Mouse (Mus musculus) left cerebral cortex, postnatal 14 days (tissue): ENCODE measurements around the gene Zp3. TPM values are rescaled to one million over a fixed set of nuclear protein-coding genes. Genes with fewer than 3 reads are reported as not detected.

Experiments
- DNase-seq, 2 experiments: peaks; one replicate each; pipeline ENCODE4 v3.0.0; 2021 to 2022; ENCODE audit warnings: low spot score in 2 of 2, mixed read lengths in 1 of 2
- intact Hi-C: fragments of 180-260 bp; cut with DNase I; formaldehyde crosslinking; loops from one replicate; pipeline ENCODE4 v1.15.1; 2025
- total RNA-seq, 2 experiments: library from RNA; stranded (reverse); gene quantifications; 2 replicates each; pipeline ENCODE4 v1.2.3; 2021

Zp3 gene
- total RNA-seq, 2 experiments from 2014 or later, result not detected

DNA sequence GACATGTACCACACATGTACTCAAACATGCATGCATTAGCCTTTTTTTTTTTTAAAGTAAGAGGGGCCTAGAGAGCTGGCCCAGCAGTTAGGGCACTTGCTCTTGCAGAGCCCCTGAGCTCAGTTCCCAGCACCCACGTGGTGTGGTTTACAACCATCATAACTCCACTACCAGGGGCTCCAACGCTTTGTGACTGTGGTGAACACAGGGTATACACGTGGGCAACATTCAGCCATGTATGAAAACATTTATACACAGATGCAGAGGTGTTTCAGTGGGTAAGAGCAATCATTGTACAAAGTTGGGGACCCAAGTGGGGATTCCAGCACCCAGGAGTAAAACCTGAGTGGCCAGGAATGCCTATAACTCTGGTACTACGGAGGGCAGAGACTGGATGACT lies 21.5 kb upstream of the Zp3 start:
- intact Hi-C loops, result no loop called here
- DNase-seq, result no peak

GRCm38 (mm10) chr5:135959911-135960310 lies 20.0 kb upstream of the Zp3 start:
- intact Hi-C loops, result loop anchor here (5.0 kb wide), 1 partner anchor 58 kb away; no protein-coding TSS in a partner anchor
- no peak for DNase-seq

DNA sequence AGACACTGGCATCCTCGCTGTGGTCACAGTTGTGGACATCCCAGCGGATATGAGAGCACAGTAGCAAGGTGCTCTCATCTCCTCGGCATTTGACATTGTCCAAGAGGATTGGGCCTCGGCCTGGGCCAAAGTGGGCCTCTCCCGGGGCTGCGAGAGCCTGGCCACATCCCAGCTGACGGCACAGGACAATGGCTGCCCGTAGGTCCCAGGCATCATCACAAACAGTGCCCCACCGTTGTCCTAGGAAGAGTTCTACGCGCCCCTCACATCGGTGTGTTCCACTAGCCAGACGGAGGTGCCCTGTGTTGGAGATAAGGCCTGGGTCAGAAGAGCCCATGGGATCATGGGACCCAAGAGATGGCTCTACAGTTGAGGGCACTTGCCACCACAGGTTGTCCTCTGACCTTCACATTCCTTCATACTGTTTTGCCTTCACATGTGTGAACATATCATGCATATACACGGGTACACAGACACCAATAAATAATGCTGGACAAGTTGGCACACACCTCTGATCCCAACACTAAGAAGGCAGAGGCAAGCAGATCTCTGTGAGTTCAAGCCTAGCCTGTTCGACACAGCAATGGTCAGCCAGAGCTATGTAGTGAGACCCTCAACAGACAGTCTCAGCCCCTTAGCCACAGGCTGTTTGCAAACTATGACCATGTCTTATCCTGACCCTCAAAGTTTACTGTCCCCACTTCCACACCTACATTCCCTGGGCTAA lies 18.8 kb upstream of the Zp3 start:
- intact Hi-C loops, result loop anchor here (5.0 kb wide), 1 partner anchor 59 kb away; no protein-coding TSS in a partner anchor
- no peak for DNase-seq

- DNase-seq, result no peak
Observed at GRCm38 (mm10) chr5:135962125-135962491, 17.8 kb upstream of the Zp3 start.

DNA sequence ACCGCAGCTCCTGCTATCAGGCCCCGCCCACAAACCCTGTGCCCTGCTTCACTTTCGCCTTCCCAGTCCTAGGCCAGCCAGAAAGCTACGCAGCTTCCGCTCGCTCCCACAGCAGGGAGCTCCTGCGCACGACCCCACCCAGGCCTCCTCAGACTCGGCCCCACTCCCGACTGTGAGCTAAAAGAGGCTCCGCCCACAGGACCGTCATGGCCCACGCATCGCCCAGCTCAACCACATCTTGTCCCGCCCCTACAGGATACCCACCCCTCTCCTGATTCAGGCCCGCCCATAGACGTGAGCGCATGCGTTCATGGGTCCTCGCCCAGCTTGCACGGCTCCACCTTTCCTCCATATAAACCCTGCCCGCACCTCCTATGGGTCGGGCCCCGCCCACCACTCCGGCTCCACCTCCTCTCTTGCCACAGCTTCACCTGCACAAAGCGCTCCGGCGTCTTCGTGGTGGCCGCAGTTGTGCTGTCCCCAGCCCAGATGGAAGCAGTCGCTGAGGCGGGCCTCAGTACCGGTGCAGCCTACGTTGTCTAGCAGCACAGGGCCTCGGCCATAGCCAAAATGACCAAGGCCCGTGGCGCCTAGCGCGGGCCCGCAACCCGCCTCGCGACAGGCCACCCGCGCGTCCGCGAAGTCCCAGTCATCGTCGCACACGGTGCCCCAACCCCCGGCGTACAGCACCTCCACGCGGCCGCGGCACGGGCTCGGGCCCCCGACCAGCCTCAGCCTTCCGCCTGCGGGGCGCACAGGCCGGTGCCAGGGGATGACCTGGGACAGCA lies 17.2 kb upstream of the Zp3 start:
- peak; percentile 96 to 98 for DNase-seq
- intact Hi-C loops, result loop anchor here (2.0 to 5.0 kb wide), 2 partner anchors 30 to 60 kb away; no protein-coding TSS in a partner anchor

More at GRCm38 (mm10) chr5:135962125-135962491, 17.8 kb upstream of the Zp3 start:
- intact Hi-C loops, result loop anchor here (2.0 to 5.0 kb wide), 2 partner anchors 29 to 60 kb away; no protein-coding TSS in a partner anchor

DNA sequence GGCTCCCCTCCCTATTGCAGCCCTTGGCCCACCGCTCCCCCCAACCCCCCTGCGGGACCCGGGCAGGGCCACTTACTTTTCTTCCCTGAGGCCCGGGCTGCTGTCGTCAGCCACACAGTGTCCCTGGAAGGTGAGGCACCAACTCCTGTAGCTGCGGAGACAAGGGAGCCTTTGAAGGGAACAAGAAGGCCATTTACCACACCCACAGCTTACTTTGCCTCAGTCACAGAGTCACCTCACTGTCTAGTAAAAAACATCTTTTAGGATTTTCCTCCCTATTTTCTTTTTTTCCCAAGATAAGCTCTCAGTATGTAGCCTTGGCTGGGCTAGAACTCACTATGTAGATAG lies 16.6 kb upstream of the Zp3 start:
- intact Hi-C loops, result loop anchor here (2.0 to 5.0 kb wide), 2 partner anchors 30 to 61 kb away; no protein-coding TSS in a partner anchor
- DNase-seq, result no peak

- intact Hi-C loops, result no loop called here
- DNase-seq, result no peak
Observed at GRCm38 (mm10) chr5:135965501-135965930, 14.4 kb upstream of the Zp3 start.

GRCm38 (mm10) chr5:135966866-135967265 lies 13.0 kb upstream of the Zp3 start:
- intact Hi-C loops, result no loop called here
- DNase-seq, result no peak

GRCm38 (mm10) chr5:135968781-135969180 lies 11.1 kb upstream of the Zp3 start:
- intact Hi-C loops, result no loop called here
- DNase-seq, result no peak

GRCm38 (mm10) chr5:135970247-135970646 lies 9.7 kb upstream of the Zp3 start:
- no peak for DNase-seq
- intact Hi-C loops, result no loop called here

- intact Hi-C loops, result no loop called here
- DNase-seq, result no peak
Observed at GRCm38 (mm10) chr5:135971876-135972275, 8.0 kb upstream of the Zp3 start.

GRCm38 (mm10) chr5:135974365-135974764 lies 5.5 kb upstream of the Zp3 start, which contains the start of gene Ssc4d:
TSS of gene Ssc4d (minus strand) at chr5:135974531.
- intact Hi-C loops, result no loop called here
- no peak for DNase-seq

GRCm38 (mm10) chr5:135975893-135976668 lies 3.8 kb upstream of the Zp3 start:
- DNase-seq, result no peak

GRCm38 (mm10) chr5:135979381-135979780 lies 518 bp upstream of the Zp3 start:
- DNase-seq, result no peak
- intact Hi-C loops, result no loop called here

More at GRCm38 (mm10) chr5:135975893-135976668, 3.8 kb upstream of the Zp3 start:
- intact Hi-C loops, result no loop called here

DNA sequence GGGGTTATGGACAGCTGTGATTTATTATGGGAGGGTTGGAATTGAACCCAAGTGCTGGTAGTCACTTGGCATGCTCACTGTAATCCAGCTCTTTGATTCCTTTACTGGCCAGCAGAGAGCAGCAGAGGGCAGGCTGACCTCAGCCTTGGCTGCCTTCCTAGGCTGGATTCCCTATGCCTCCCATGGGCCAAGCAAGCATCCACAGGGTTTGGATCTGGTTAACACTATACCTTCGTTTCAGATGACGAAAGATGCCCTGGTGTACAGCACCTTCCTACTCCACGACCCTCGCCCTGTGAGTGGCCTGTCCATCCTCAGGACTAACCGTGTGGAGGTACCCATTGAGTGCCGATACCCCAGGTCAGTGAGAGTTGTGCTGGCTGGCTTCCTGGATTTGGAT lies 2.5 kb downstream of the Zp3 start:
- peak; percentile 28 to 39 for DNase-seq
- intact Hi-C loops, result loop anchor here (5.0 kb wide), 1 partner anchor 80 kb away; no protein-coding TSS in a partner anchor

DNA sequence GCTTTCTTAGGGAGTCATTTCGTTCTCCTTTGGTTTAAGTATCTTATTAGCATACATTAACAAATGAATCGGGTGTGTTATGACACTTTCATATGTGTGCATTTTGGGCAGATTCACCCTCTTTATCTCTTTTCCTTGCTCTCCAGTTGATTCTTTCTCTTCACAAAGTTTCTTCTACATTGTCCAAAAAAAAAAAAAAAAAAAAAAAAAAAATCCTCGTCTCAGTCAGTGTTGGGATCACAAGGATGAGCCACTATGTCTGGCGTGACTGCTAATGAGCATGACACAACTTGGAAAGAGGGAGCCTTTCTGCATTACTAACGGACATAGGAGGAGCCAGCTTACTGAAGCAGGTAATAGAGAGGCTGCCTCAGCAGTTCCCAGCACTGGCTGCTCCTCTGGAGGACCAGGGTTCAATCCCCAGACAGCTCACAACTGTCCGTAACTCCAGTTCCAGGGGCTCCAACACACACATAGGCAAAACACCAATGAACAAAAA lies 4.7 kb downstream of the Zp3 start:
- intact Hi-C loops, result loop anchor here (5.0 kb wide), 2 partner anchors 48 to 78 kb away; no protein-coding TSS in a partner anchor
- no peak for DNase-seq

GRCm38 (mm10) chr5:135987248-135987647 lies 7.3 kb downstream of the Zp3 start:
- DNase-seq, result peak; percentile 27 to 51
- intact Hi-C loops, result loop anchor here (5.0 kb wide), 1 partner anchor 45 kb away; no protein-coding TSS in a partner anchor

GRCm38 (mm10) chr5:135990601-135991000 lies 10.7 kb downstream of the Zp3 start:
- intact Hi-C loops, result no loop called here

GRCm38 (mm10) chr5:135993381-135993965 lies 13.6 kb downstream of the Zp3 start:
- no peak for DNase-seq
- intact Hi-C loops, result no loop called here

More at GRCm38 (mm10) chr5:135990601-135991000, 10.7 kb downstream of the Zp3 start:
- no peak for DNase-seq
